Mouse (Mus musculus) megakaryocyte progenitor cell, adult 5-6 weeks (primary cell): ENCODE measurements around the gene Cadm1. TPM values are rescaled to one million over a fixed set of nuclear protein-coding genes. Genes with fewer than 3 reads are reported as not detected.

Experiments
- ATAC-seq: replicated peaks from 2 replicates; pipeline ENCODE4 v1.8.0; 2016; ENCODE audit warnings: mild to moderate bottlenecking, moderate TSS enrichment, inconsistent platforms; ENCODE audit not compliant: poor library complexity
- total RNA-seq, 2 experiments: library from RNA; stranded (forward) in 1 of 2; stranded (reverse) in 1 of 2; fragments of 157-497, 149-512 nt in 1 of 2; fragments of 200-1000 nt in 1 of 2; gene quantifications; 2 replicates each; pipeline versions ENCODE4 v1.2.3 to v1.2.4; 2015 to 2017

Cadm1 gene
- total RNA-seq, 2 experiments from 2014 or later = 0.15 to 1.5 TPM

DNA sequence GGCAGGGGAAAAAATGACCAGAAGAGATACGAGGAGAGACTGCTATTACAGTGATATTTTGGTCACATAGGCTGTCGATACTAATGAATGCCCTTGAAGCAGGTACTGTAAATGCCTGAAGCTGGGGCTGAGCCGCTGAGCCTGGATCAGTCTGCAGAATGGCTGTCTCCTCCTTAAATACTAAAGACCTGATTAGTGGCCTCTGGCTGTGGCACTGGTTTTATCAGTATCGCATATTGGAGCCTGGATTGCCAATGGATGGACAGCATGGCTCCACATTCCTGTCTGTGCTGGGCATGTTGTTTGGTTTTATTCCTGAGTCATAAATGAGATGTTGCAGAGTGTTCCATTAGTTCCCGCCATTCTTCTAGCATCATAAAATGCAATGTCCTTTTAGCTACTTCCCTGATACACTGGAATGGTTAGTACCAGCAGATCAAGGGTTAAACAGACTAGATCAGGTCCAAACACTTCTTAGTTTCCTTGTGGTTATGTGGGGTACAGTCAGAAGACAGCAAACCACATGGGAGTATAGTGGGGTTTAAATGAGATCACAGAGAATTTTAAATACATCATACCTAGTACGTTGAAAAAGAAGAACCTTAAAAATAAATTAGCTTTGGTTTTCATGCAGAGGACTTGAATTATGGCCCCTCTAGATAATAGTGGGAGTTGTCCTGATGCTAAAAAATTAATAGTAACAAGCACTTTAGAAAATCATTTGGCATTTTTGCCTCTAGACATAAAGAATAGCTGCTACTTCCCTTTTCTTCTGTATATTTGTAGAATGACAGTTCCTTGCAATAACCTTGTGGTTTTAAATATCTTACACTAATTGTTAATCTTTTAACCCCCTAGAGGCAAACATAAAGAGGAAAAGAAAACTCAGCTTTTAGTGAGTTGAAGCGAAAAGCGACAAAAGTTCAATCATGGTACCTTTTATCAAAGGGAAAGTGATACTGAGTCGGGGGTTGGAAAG lies 247.3 kb downstream of the Cadm1 start:
- peak; percentile 76 for ATAC-seq

DNA sequence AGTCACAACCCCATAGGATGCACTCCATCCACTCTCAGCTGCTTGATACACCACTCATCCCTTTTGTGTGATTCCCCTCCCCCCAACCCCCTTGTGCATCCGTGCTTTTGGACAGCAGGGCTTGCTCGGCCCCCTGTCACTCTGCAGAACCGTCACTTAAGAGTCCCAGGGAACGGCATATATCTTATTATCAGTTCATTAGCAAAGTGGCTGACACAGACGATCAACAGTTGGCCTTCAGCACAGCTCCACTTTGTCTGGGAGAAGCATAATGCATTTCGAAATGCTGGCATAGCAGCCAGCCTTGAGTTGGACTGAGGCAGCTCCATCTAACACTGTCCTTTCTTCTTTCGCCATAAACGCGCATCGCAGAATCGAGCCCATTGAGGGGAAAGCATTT lies 248.5 kb downstream of the Cadm1 start:
- ATAC-seq = no peak

DNA sequence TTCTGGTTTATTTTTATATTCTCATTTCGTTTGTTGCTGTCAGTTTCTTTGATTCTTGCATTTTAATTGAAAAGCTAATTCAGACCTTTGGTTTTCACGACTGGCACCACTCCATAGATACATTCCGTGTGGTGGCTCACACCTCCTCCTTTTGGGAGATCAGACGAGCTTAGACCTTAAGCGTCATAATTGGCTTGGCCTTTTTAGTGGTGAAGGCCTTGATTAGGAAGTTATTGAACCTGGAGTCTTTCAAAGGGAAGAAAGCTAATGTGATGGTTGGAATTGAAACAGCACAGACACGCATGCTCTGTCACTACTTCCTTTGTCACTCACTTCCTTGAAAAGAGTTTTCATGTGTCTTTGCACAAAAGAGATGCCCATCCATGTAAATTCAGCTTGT lies 249.3 kb downstream of the Cadm1 start:
- no peak for ATAC-seq

DNA sequence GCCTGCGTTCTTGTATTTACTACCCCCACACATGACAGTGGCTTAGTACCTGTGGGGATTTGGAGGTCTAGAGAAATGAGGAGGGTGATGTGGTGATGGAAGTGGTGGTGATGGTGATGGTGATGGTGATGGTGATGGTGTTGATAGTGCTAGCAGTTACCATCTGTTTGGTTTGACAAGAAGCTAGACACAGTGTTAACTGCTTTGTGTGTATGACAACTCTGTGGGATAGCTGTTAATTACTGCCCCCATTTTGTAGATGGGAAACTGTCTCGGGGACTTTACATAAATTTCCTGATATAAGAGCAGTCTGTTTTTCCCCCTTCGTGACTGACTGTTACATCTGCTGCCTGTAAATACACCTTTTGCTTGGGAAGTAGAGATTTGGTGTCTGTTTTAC lies 256.7 kb downstream of the Cadm1 start:
- no peak for ATAC-seq

DNA sequence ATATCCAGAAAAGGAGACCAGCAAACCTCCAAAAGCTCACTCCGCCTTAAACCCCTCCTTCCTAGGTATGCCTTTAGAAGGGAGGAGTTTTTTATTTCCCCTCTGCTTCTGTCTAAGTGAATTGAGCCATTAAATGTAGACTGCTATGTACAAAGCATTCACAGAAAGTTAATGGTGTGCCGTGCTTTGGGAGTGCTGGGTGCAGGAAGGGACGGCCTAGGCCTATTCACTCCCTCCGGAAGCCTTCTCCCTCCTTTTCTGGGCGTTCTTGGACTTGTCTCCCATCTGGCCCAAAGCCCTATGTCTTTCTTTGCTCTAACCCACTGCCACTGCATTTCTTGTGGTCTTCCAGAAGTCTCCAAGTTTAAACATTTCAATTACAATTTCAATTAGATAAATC lies 268.5 kb downstream of the Cadm1 start:
- no peak for ATAC-seq

DNA sequence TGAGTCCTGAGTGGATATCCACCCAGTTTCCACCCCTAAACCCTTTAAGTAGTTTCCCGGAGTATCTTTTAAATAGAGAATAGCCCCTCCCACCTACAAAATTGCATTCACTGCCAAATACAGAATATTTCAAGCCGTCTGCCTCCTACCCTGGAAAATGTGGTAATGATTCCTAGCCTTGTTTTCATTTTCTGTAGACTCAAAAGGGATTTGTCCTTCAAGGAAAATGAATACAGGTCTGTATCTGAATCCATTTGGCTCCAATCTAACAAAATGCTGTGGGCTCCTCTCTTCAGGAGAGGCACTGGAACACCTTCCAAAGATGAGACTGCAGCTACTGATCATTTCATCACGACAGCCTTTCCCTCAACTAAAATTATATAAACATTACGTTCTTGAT lies 271.3 kb downstream of the Cadm1 start:
- no peak for ATAC-seq

DNA sequence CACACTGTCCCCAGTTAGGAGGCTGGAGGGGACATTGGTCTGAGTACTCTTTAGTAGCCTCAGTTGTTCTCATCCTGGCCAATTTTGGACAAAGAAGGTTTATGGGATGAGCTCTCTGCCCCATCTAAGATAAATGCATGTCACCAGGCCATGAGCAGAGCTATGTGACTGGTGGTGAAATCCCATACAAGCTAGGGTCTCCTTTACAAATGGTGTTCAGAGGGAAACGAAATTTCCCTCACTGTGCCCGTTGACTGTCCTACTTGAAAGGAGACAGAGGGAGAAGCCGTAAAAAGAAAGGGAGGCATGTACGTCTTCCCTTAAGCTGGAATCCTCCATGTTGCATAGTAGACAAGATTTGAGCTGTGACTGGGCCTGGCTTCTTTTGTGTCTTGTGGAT lies 272.6 kb downstream of the Cadm1 start:
- no peak for ATAC-seq

DNA sequence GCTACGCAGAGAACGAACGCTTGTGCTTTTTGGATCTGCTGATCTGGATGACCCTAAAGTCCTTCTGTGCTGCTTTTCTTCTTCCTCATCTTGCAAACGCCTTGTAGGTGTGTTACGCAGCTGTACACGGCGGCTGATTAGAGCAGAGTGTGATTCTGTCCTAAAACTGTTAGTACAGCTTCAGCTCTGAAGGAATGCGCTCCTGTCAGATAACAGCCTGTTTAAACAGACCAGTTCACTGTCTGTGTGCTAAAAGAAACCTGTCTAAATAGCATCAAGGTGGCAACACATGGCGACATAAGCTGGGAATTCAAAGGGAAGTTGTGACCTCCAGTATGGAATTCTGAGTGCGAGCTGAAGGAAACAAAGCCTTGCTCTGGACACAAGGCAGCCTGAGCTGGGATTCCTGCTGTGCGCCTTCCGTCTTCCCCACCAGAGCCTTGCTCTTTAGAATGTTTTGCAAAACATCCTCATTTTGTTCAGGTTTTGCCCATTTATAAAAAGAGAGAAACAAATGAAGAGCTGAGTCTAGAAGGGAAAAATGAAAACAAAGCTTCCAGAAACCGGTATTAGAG lies 273.6 kb downstream of the Cadm1 start:
- ATAC-seq = no peak

DNA sequence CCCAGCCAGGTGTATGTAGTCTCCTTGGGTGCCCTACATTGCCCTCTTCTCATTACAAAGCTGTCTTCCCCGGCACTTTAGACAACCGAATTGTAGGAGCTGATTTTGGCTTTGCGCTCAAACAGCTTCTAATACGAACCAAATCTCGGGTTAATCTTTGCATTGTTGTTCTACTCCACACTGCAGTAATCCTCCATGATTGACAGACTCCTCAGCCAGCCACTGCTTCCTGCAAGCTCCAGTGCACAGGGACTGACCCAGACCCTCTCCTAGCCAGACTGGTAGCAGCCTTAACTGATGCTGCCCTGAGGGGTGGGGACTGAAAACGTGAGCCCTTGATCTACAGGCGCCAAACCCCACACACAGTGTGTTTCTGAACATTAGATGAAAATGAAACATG lies 275.7 kb downstream of the Cadm1 start:
- ATAC-seq = no peak

DNA sequence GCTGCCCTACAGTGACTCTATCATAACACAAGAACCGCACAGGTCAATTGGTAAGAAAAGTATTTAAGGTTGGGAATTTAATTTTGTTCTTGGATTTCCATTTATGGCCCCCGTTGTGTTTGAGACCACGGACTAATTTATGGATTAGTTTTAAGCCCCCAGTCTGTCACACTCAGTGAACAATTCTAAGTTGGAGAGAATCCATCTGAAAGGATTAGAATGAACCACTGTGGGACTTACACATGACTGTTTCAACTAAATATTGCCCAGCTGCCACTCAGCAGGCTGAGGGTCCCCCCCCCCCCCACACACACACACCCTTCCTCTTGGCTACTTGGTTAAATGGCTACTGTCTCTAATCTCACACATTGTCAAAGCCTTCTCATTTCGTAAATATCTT lies 295.7 kb downstream of the Cadm1 start:
- no peak for ATAC-seq

DNA sequence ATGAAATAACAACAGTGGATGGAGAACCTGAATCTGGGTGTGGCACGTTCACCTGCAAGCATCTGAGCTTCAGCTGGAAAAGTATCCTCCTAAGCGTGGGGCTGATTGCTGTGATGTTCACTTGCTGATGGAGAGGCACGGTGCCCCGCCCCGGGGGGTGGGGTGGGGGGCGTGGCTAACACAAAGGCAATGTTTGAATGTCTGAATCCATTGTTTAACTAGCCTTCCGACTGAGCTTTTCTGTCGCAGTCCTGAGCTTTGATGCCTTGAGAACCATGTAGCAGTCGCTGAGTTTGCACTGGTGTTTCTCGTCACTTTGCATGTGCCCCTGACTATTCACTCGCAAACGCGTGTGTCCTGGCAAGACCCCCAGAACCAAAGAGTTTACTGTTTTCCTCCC lies 298.8 kb downstream of the Cadm1 start:
- no peak for ATAC-seq

DNA sequence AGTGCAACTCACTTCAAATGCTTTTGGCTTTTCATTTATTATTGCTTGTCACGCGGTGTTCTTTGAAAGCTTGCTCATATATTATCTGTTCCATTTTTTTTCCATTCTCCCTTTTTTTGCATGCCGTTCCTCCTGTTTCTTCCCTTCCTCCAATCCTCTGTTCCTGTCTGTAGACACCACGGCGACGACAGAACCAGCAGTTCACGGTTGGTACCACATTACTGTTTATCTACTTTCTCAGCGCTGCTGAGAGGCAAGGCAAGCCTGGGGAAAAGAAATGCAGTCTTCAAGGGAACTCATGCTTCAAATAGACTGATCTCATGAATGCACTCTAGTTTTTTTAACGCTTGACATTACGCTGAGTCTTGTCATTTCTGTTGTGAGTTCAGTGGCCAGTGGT lies 299.2 kb downstream of the Cadm1 start:
- ATAC-seq = no peak

DNA sequence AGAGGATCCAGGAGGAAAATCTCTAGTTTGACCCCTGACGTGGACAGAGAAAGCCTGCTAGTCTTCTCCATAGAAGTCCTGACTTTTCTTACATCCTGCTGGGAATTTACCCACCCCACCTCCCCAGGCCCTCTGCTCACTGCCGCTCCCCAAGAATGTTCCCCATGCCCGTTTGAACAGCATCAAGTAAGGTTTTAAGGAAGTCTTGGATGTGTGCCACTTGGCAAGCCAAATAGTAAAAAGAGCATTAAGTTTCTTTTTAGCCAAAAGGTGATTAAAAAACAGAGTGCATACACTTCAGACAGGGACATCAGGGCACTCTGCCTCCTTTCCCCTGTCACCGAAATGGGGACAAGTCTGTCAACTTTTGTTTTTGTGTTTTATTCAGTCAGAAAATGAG lies 299.9 kb downstream of the Cadm1 start:
- ATAC-seq = no peak

DNA sequence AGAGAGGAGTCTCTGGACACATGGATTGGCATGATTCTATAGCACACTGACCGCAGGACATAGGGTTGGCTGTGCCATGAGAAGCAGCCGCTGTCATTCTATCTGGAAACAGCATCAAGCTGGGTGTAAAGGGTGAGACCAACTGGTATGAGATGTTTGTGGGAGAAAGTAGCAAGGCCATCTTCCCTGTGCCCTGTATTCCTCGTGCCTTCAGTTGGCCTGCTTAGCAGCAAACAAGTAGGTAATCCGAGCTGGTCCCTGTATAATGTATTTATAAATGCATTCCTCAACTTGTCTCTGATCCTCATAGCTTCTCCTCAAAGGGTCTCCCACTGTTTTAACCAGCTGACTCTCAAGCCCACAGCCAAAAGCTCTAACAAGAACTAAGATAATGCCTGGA lies 301.4 kb downstream of the Cadm1 start:
- ATAC-seq = no peak

DNA sequence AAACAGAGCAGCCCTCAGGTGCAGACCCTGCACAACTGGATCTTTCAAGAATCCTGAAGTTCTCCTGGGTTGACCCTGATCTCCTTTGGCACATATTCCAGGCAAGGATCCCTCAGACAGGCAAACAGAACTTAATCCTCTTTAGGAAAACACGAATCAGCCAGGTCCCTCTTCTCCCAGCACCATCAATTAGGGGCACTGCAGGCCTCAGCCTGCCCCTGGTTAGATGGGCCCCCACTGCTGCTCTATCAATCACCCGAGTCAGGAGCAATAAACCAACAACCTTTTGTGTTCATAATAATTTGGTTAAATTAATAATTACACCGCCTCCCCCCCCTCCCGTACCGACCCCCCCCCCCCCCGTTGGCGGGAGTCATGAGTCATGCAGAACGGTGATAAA lies 308.2 kb downstream of the Cadm1 start:
- no peak for ATAC-seq

DNA sequence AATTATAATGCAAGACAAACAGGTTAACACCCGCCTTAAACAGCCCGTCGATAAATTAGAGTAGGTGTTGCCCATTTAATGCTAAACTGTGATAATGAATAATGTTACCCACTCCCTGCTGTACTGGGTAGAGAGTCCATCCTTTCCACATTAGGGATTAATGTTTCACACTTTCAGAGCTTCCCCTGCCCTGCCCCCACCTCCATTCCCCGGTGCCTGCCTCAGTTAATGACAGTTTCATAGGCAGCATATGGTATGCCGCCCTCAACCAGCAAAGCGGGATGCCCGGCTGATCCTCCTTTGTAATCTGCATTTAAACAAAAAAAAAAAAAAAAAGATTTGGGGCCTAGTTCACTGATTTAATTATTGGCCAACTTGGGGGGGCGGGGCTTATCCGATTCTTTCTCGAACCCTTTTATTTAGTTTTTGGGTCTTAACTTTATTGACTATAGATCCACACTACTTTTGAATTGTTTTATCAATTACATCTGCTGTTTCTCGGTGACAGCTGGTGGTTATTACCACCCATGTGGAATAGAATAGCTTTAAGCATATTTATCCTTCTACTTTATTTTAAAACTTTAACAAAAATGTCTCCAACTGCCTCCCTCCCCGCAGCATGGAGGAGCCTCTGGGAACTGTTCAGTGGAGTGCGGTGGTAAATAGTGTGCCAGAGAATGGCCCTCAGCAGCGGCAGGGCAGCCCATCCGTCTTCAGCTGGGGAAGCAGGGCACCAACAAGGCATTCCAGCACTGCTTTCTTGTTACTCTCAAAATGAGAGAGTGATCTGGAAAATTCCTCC lies 309.1 kb downstream of the Cadm1 start:
- ATAC-seq = no peak

DNA sequence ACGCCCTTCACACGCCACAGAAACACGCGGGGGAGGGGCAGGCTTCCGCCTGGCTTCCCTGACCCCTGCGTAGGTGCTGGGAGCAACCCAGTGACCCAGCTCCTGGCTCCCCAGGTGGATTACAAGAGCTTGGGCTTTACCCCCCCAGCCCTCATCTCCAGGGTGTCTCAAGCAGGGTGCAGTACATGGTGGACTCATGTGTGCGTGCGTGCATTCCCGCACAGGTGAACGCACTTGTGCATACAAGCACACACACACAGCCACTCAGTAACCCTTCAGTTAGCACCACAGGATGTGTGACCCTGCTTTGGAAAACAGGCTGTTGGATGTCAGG lies 309.7 kb downstream of the Cadm1 start:
- no peak for ATAC-seq

DNA sequence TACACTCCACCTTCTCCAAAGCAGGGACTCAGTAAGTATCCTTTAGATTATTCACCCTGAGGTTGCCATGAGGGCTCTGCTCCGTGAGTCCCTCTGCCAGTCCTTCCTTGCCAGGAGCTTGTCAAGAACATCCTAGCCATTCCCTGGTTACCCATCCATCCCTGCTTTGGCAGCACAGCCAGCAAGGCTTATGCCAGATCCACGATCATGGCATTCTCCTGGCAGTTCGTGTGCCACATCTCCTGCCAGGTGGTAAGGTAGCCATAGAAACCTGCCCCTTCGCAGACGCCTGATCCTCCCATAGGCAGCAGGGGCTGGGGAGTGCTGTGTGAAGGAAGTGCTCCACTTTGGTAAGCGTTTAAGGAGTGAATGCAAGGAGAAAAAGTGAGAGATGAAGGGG lies 313.4 kb downstream of the Cadm1 start:
- ATAC-seq = no peak

DNA sequence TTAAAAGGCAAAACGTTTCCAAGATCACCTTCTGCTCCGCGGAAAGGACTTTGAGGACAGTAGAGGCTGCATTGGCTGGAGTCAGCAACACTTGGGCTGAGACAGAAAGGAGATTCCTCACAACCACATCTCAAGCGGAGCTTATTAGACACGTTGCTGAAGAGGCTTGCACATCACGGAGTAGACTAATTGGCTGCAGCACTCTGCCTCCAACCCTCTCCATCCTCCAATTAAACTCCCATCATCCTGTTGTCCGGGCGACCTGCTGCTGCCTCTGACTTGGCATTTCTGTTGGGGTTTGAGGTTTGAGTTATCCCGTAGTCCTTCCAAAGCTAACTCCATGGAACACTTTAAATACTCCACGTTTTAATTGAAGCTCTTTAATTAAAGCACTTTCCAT lies 316.3 kb downstream of the Cadm1 start:
- ATAC-seq = no peak

DNA sequence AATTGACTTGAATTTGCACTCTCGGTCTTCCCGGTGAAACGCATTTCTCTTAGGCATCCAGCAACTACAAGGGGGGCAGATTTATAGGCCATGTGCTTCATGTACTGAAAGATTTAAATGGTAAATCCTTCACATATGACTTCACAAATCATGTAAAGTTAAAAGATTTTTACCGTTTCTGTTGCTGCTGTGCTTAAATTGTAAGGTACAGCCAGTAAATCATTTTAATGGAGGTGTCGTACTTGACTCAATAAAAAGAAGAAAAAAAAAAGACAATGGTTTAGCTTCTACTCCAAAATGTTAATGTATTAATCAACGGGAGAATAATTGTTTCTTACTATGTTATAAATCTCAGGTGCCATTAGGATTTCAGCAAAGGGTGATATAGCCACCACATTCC lies 317.0 kb downstream of the Cadm1 start:
- no peak for ATAC-seq

DNA sequence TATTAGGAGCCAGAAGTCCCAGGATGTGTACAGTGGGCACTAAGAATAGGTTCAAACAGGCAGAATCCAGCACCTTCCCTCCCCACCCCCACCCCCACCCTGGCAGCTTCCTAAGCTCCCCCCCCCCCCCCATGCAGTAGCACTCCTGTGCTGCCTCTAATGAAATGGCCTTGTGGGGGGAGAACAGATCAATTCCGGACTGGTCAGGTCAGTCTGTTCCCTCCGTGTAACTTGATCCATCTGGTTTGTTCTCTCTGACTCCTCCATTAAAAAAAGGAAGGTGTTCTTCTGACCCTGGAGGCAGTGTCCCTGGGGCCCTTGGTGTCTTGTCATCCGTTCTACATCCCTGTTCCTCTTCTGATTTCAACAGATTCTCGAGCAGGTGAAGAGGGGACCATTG lies 317.8 kb downstream of the Cadm1 start:
- ATAC-seq = no peak

DNA sequence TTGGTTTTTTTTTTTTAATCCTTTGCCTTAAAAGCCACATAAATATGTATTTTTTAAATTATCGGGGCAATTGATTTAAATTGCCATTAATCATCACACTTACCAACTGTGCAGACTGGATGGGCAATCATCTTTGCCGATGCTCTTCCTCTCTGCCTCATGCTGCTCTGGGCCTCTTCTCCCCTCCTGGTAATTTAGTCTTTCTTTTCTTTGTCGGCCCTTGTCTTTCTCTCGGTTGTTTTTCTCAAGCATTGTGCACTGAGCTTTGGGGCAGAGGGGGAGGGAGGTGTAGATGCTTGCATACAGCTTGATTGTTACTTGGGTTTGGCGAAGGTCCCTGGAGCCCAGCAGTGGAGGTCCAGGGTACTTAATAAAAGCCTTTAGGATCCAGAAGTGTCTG lies 318.8 kb downstream of the Cadm1 start:
- ATAC-seq = no peak
